Mouse (Mus musculus) midbrain, embryonic 14.5 days (tissue): ENCODE results near the gene Csnk2b. TPM values are rescaled to one million over a fixed set of nuclear protein-coding genes. Genes with fewer than 3 reads are reported as not detected.

Source experiments
- ATAC-seq: fragments of 200-750 bp; cut with Nextera tagmentation; 2 replicates; pipeline ENCODE4 v1.8.0; 2017; ENCODE audit warnings: moderate number of reproducible peaks, moderate library complexity; ENCODE audit not compliant: low FRiP score, low TSS enrichment
- DNase-seq: peaks from one replicate; pipeline ENCODE4 v3.0.0-alpha.2; 2015
- H3K27ac ChIP-seq: fragments of 300-500 bp; sonication (generic); replicated peaks from 2 replicates; pipeline ENCODE4 v1.5.1; 2014; ENCODE audit warnings: mild to moderate bottlenecking, low read depth, low read length, moderate library complexity
- H3K27me3 ChIP-seq: fragments of 300-500 bp; sonication (generic); 2 replicates; pipeline ENCODE4 v1.6.1; 2014; ENCODE audit warnings: low read length, control low read depth, mixed read lengths; ENCODE audit not compliant: control insufficient read depth, insufficient read depth
- H3K36me3 ChIP-seq: fragments of 300-500 bp; sonication (generic); 2 replicates; pipeline ENCODE4 v1.6.1; 2014; ENCODE audit warnings: low read length, control low read depth; ENCODE audit not compliant: control insufficient read depth, insufficient read depth
- H3K4me1 ChIP-seq: fragments of 300-500 bp; sonication (generic); 2 replicates; pipeline ENCODE4 v1.6.1; 2014; ENCODE audit warnings: mild to moderate bottlenecking, antibody characterized with exemption, low read length, control low read depth; ENCODE audit not compliant: control insufficient read depth, insufficient read depth
- H3K4me2 ChIP-seq: fragments of 300-500 bp; sonication (generic); 2 replicates; pipeline ENCODE4 v1.6.1; 2014; ENCODE audit warnings: mild to moderate bottlenecking, low read length, moderate library complexity
- H3K4me3 ChIP-seq: fragments of 300-500 bp; sonication (generic); replicated peaks from 2 replicates; pipeline ENCODE4 v1.5.1; 2014; ENCODE audit warnings: low read depth, low read length
- H3K9ac ChIP-seq: fragments of 300-500 bp; sonication (generic); replicated peaks from 2 replicates; pipeline ENCODE4 v1.6.1; 2014; ENCODE audit warnings: mild to moderate bottlenecking, low read length, moderate library complexity
- H3K9me3 ChIP-seq: fragments of 300-500 bp; sonication (generic); 2 replicates; pipeline ENCODE4 v1.6.1; 2016; ENCODE audit warnings: low read length, control low read depth, mixed read lengths; ENCODE audit not compliant: control insufficient read depth
- WGBS: fragments of 180-500 bp; shearing (Covaris S2); extraction: QIAGEN DNeasy Blood & Tissue Kit; methylation state at CpG from one replicate; pipeline ENCODE4 v1.1.7; 2014; 5-methylcytosine and 5-hydroxymethylcytosine counted together
- polyA plus RNA-seq: library from polyadenylated mRNA; unstranded; fragments of >200 nt; fragmentation: Nextera tagmentation; extraction: Ambion mirVana; gene quantifications from 2 replicates; pipeline ENCODE4 v1.2.1, GENCODE M21; 2014

Csnk2b gene
- polyA plus RNA-seq, 1 experiment from 2014 or later = 334 TPM

DNA sequence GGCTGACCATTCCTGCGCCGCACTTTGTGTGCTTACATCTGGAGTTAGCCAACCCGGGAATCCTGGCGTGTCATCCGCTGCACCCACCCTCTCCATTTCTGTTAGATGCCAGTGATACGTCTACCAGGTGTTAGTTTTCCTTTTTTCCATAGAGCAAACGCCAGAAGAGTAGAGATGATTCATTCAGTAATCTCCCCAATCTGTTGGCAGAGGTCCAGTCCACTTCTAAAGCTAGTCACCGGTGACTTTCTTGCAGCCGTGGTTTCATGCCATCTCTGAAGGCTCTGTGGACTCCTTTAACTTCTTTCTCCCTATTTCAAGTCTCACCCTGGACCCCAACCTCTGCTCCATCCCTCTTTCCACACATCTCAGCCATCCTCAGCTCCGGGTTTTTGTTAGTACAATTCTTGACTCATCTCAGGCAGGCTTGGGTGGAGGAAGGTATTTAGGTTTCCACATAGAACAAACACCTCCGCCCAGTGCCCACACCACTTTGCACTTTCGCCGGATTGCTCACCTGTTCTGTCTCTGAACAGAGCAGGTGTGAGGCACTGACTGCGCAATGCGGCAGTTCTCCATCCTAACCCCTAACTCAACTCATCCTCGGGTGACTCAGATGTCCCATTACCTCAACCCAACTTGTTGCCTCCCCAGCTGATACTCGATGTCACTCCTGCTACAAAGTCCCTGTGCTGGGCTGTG, 53.5 kb downstream of the Csnk2b start:
- Histone ChIP-seq H3K36me3 (no peaks in the 10 kb centered on the region), H3K4me2 (no peak overlapping the region), H3K9me3 (no peaks in the 10 kb centered on the region), H3K9ac (no peak overlapping the region), H3K27me3 (peaks cover 18% of the 10 kb centered on the region; the same call in 1 of the 2 replicates), H3K27ac (no peak overlapping the region), H3K4me1 (0 out of 2 replicates have a peak, but pooled peaks cover 4% of the 10 kb centered on the region), H3K4me3 (no peak overlapping the region)
- ATAC-seq (no peak), DNase-seq (no peak)
- WGBS = 88% methylated on average over 17 of the region's 17 CpGs

Other genes with a start within 250 kb of the Csnk2b start
- gene Zbtb12, start 242.6 kb downstream of the Csnk2b start, polyA plus RNA-seq = 3.0 and 6.8 TPM in 2 replicates
- not detected in 2 replicates for gene Gm20547, start 240.0 kb downstream of the Csnk2b start, polyA plus RNA-seq
- gene C2, start 223.8 kb downstream of the Csnk2b start, polyA plus RNA-seq = 2.1 and 3.6 TPM in 2 replicates
- gene Ehmt2, start 223.6 kb downstream of the Csnk2b start, polyA plus RNA-seq = 91.6 and 97.0 TPM in 2 replicates
- not detected in 2 replicates for gene Slc44a4, start 207.6 kb downstream of the Csnk2b start, polyA plus RNA-seq
- 25.1 and 28.2 TPM in 2 replicates for gene Neu1, start 190.8 kb downstream of the Csnk2b start, polyA plus RNA-seq
- 0.17 and 0.53 TPM in 2 replicates for gene Hspa1b, start 162.8 kb downstream of the Csnk2b start, polyA plus RNA-seq
- 1.1 and 2.3 TPM in 2 replicates for gene Gm20481, start 152.1 kb downstream of the Csnk2b start, polyA plus RNA-seq
- gene Hspa1a, start 149.9 kb downstream of the Csnk2b start, polyA plus RNA-seq = 5.6 and 8.1 TPM in 2 replicates
- 1.6 and 2.3 TPM in 2 replicates for gene Hspa1l, start 149.3 kb downstream of the Csnk2b start, polyA plus RNA-seq
- 103 and 110 TPM in 2 replicates for gene Lsm2, start 140.2 kb downstream of the Csnk2b start, polyA plus RNA-seq
- gene Vars, start 121.1 kb downstream of the Csnk2b start, polyA plus RNA-seq = 43.4 and 51.1 TPM in 2 replicates
- 0.12 and 0.16 TPM in 2 replicates for gene Vwa7, start 105.5 kb downstream of the Csnk2b start, polyA plus RNA-seq
- gene Sapcd1, start 94.0 kb downstream of the Csnk2b start, polyA plus RNA-seq = 2.0 and 2.2 TPM in 2 replicates
- gene Msh5, start 75.3 kb downstream of the Csnk2b start, polyA plus RNA-seq = 2.1 and 2.8 TPM in 2 replicates
- gene Clic1, start 72.1 kb downstream of the Csnk2b start, polyA plus RNA-seq = 17.7 and 22.8 TPM in 2 replicates
- gene Ddah2, start 63.0 kb downstream of the Csnk2b start, polyA plus RNA-seq = 375 and 392 TPM in 2 replicates
- gene Ly6g6c, start 56.7 kb downstream of the Csnk2b start, polyA plus RNA-seq = not detected in 2 replicates
- 0.11 and 0.21 TPM in 2 replicates for gene Mpig6b, start 55.9 kb downstream of the Csnk2b start, polyA plus RNA-seq
- 0.62 TPM in 1 of 2 replicates, not detected in the other for gene Ly6g6e, start 45.2 kb downstream of the Csnk2b start, polyA plus RNA-seq
- 0.78 and 1.5 TPM in 2 replicates for gene Ly6g6d, start 44.0 kb downstream of the Csnk2b start, polyA plus RNA-seq
- gene Ly6g6f, start 36.4 kb downstream of the Csnk2b start, polyA plus RNA-seq = not detected in 2 replicates
- 79.4 and 86.0 TPM in 2 replicates for gene Abhd16a, start 32.8 kb downstream of the Csnk2b start, polyA plus RNA-seq
- gene Ly6g5c, start 13.8 kb downstream of the Csnk2b start, polyA plus RNA-seq = not detected in 2 replicates
- gene Ly6g5b, start 6.6 kb downstream of the Csnk2b start, polyA plus RNA-seq = 1.3 TPM in 2 replicates
- gene Gpank1, start 598 bp downstream of the Csnk2b start, polyA plus RNA-seq = 24.2 and 25.4 TPM in 2 replicates
- 6.0 and 6.8 TPM in 2 replicates for gene D17H6S53E, start 4.3 kb upstream of the Csnk2b start, polyA plus RNA-seq
- gene Apom, start 10.0 kb upstream of the Csnk2b start, polyA plus RNA-seq = 0.57 TPM in 1 of 2 replicates, not detected in the other
- 122 and 136 TPM in 2 replicates for gene Bag6, start 13.1 kb upstream of the Csnk2b start, polyA plus RNA-seq
- gene Prrc2a, start 42.8 kb upstream of the Csnk2b start, polyA plus RNA-seq = 191 and 194 TPM in 2 replicates
- gene Aif1, start 54.0 kb upstream of the Csnk2b start, polyA plus RNA-seq = 3.3 and 8.8 TPM in 2 replicates
- 3.8 and 9.0 TPM in 2 replicates for gene Lst1, start 66.4 kb upstream of the Csnk2b start, polyA plus RNA-seq
- gene Ltb, start 72.4 kb upstream of the Csnk2b start, polyA plus RNA-seq = 0.74 and 0.84 TPM in 2 replicates
- not detected in 2 replicates for gene Tnf, start 80.0 kb upstream of the Csnk2b start, polyA plus RNA-seq
- gene Lta, start 83.3 kb upstream of the Csnk2b start, polyA plus RNA-seq = 0.20 and 0.73 TPM in 2 replicates
- gene Gm16181, start 98.8 kb upstream of the Csnk2b start, polyA plus RNA-seq = not detected in 2 replicates
- gene Atp6v1g2, start 111.6 kb upstream of the Csnk2b start, polyA plus RNA-seq = 78.1 and 99.0 TPM in 2 replicates
- gene Nfkbil1, start 113.7 kb upstream of the Csnk2b start, polyA plus RNA-seq = 3.8 and 7.3 TPM in 2 replicates
- gene Ddx39b, start 119.7 kb upstream of the Csnk2b start, polyA plus RNA-seq = 386 and 390 TPM in 2 replicates
- gene H2-D1, start 140.7 kb upstream of the Csnk2b start, polyA plus RNA-seq = 68.5 and 74.3 TPM in 2 replicates
- gene H2-Q1, start 198.4 kb upstream of the Csnk2b start, polyA plus RNA-seq = 0.16 TPM in 1 of 2 replicates, not detected in the other
- 1.5 and 1.8 TPM in 2 replicates for gene H2-Q2, start 220.2 kb upstream of the Csnk2b start, polyA plus RNA-seq